Mouse (Mus musculus): Measurements from ENCODE around the gene Polrmt. TPM values are rescaled to one million over a fixed set of nuclear protein-coding genes. Genes with fewer than 3 reads are reported as not detected.
A peak's percentile ranks its signal among the peaks of the same experiment; 100 is the strongest.

The Polrmt gene
- polyA plus RNA-seq, 1 experiment: 19.8 TPM

DNA sequence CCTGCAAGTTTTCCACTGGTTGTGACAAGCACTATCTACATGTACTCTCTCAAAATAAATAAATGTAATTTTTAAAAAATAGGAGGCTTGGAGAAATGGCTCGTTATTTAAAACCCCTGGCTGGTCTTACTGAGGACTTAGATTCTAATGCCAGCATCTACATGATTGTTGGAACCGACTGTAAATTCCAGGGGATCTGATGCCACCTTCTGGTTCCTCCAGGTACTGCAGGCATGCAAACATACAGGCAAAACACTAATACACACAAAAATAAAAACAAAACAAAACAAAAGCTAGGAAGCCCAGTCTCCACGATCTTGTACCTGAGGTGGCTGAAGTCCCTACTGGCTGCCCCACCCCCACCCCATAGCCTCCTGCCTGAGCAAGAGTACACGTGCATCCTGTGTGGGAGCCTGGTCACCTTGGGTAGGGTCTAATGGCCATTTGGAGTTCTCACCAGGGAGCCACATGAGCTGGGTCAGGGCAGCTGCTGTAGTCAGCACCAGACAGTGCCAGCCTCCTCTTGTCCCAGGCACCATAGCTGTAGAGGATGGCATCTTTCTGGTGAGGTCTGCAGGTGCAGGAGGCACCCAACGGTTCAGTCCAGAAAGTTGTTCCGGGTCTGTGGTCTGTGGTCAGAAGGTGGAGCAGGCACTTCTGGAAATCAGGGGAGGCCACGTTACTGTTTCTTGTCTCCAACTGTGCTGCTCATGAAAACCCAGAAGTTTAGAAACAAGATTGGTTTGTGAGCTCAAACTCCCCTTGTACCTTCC, 42.2 kb upstream of the Polrmt start:
- no peak overlapping the region for H3K27ac ChIP-seq (ENCODE audit: insufficient read depth, low read depth, low read length)
- TF ChIP-seq CTCF (IDR thresholded peaks at IDR 0.05; ENCODE audit: low read depth, low read length) (peak; percentile 28; the same call in 1 of the 2 replicates), POLR2A (IDR thresholded peaks at IDR 0.05; ENCODE audit: borderline replicate concordance, low read depth, low read length) (no peak)
- H3K4me3 ChIP-seq (ENCODE audit: insufficient read depth, low read length): no peak overlapping the region
- no peaks in the 10 kb centered on the region for H3K4me1 ChIP-seq (ENCODE audit: control insufficient read depth, insufficient read depth, low read length)

DNA sequence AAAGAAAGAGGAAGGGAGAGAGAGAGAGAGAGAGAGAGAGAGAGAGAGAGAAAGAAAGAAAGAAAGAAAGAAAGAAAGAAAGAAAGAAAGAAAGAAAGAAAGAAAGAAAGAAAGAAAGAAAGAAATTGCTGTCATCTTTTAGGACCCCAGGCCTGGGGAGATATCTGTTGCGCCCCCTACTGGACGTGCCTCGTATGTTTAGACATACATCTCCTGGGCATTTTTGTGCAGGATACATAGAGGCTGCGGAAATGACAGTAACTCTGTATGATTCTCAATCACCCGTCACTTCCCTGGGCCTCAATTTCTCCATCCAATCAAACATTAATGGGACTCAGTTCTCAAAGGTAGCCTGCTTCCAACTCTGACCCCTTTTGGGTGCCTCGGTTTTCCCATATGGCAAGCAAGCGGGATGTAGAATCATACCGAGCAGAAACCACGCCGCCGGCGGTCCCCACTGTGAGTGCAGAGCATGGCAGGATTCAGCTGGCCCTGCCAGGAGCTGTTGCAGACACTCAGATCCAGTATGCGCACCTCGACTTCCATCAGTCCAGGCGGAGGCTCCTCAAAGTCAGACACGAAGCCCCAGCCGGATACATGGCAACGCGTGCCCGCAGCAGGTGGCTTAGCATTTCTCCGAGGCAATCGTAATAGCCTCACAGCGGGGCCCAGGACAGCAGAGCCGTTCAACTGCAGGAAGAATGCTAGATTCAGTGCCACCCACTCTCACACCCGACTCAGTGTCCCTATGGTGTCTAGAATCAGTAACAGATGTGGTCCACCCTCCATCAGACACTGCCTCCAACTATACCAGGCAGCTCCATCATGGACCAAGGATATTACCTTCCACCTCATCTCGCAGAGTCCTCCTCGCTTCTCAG, 37.8 kb upstream of the Polrmt start:
- peaks cover 5% of the 10 kb centered on the region for H3K4me1 ChIP-seq (ENCODE audit: control insufficient read depth, insufficient read depth, low read length)
- H3K4me3 ChIP-seq (ENCODE audit: insufficient read depth, low read length): no peak overlapping the region
- no peak overlapping the region for H3K27ac ChIP-seq (ENCODE audit: insufficient read depth, low read depth, low read length)
- TF ChIP-seq POLR2A (IDR thresholded peaks at IDR 0.05; ENCODE audit: borderline replicate concordance, low read depth, low read length): no peak
- peak; percentile 20; the same call in 1 of the 2 replicates for TF ChIP-seq CTCF (IDR thresholded peaks at IDR 0.05; ENCODE audit: low read depth, low read length)

DNA sequence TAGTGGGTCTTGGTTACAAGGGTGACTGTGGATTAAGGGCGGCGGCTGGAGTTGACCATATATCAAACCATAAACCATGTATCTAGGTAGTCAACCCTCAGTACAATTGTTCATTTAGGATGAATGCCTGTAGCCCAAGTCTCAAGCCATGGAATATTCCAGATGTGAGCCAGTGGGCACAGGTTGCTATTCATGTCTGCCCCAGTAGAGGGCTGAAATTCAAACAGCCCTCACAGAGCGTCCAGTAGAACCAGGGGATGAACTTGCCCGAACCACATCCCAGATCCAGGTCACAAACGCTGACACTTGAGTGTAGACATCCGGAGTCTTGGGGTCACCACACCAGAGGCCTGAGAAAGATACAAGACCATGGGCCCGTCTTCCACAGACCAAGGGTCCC, 36.7 kb upstream of the Polrmt start:
- TF ChIP-seq CTCF (IDR thresholded peaks at IDR 0.05; ENCODE audit: low read depth, low read length): no peak
- no peak for TF ChIP-seq POLR2A (IDR thresholded peaks at IDR 0.05; ENCODE audit: borderline replicate concordance, low read depth, low read length)
- H3K4me3 ChIP-seq (ENCODE audit: insufficient read depth, low read length): no peak overlapping the region
- no peak overlapping the region for H3K27ac ChIP-seq (ENCODE audit: insufficient read depth, low read depth, low read length)
- peaks cover 5% of the 10 kb centered on the region for H3K4me1 ChIP-seq (ENCODE audit: control insufficient read depth, insufficient read depth, low read length)

DNA sequence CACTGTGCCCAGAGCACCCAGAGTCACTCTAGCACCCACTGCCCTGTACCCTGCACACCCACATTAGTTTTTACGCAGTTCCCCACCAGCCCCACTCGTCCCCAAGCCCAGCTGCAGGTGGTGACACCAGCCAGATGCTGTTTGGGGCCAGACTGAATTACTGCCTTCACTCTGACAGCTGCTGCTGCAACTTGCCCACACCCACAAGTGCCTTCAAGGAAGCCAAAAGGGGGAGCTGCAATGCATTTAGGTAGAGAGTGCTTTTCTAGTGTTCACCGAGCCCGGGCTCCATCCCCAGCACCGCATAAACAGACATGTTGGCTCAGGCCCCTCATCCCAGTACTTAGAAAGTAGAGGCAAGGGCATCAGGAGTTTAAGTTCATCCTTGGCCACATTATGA, 35.6 kb upstream of the Polrmt start:
- H3K4me1 ChIP-seq (ENCODE audit: control insufficient read depth, insufficient read depth, low read length): peaks cover 5% of the 10 kb centered on the region

DNA sequence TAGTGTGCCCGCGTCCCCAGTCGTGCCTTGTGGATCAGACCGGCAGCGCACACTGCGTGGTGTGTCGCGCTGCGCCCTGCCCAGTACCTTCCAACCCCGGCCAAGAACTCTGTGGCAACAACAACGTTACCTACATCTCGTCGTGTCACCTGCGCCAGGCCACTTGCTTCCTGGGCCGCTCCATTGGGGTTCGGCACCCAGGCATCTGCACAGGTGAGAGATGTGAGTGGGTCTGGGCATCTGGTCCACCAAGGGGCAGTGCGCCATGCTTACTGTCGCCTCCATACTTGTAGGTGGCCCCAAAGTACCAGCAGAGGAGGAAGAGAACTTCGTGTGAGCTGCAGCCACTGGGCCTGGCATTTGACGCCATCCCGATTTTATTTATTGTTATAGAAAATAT, 34.8 kb upstream of the Polrmt start:
- TF ChIP-seq POLR2A (IDR thresholded peaks at IDR 0.05; ENCODE audit: borderline replicate concordance, low read depth, low read length) (no peak), CTCF (IDR thresholded peaks at IDR 0.05; ENCODE audit: low read depth, low read length) (no peak)
- Histone ChIP-seq H3K4me3 (ENCODE audit: insufficient read depth, low read length) (peak overlapping the region; percentile 78), H3K4me1 (ENCODE audit: control insufficient read depth, insufficient read depth, low read length) (peaks cover 5% of the 10 kb centered on the region), H3K27ac (ENCODE audit: insufficient read depth, low read depth, low read length) (no peak overlapping the region)

More for the DNA sequence above, 35.6 kb upstream of the Polrmt start:
- no peak overlapping the region for H3K4me3 ChIP-seq (ENCODE audit: insufficient read depth, low read length)
- H3K27ac ChIP-seq (ENCODE audit: insufficient read depth, low read depth, low read length): no peak overlapping the region
- no peak for TF ChIP-seq POLR2A (IDR thresholded peaks at IDR 0.05; ENCODE audit: borderline replicate concordance, low read depth, low read length)
- TF ChIP-seq CTCF (IDR thresholded peaks at IDR 0.05; ENCODE audit: low read depth, low read length): no peak

DNA sequence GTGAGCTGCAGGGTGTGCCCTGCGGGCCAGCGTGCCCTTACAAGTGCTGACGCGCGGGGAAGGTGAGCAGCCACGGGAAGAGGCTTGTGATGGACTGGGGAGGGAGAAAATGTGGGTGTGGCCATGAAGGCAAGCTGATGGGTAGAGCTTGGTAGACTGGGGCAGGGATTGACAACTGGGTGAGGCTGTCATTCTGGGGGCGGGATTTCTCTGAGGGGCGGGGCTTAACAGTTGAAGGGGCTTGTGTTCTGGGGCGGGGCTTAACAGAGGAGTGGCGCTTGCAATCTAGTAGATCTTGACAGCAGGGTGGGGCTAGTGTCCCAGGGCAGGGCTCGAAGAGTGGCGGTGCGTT, 34.3 kb upstream of the Polrmt start:
- H3K4me1 ChIP-seq (ENCODE audit: control insufficient read depth, insufficient read depth, low read length): peaks cover 5% of the 10 kb centered on the region
- peak overlapping the region; percentile 78 for H3K4me3 ChIP-seq (ENCODE audit: insufficient read depth, low read length)
- TF ChIP-seq CTCF (IDR thresholded peaks at IDR 0.05; ENCODE audit: low read depth, low read length): no peak
- no peak for TF ChIP-seq POLR2A (IDR thresholded peaks at IDR 0.05; ENCODE audit: borderline replicate concordance, low read depth, low read length)
- H3K27ac ChIP-seq (ENCODE audit: insufficient read depth, low read depth, low read length): no peak overlapping the region

DNA sequence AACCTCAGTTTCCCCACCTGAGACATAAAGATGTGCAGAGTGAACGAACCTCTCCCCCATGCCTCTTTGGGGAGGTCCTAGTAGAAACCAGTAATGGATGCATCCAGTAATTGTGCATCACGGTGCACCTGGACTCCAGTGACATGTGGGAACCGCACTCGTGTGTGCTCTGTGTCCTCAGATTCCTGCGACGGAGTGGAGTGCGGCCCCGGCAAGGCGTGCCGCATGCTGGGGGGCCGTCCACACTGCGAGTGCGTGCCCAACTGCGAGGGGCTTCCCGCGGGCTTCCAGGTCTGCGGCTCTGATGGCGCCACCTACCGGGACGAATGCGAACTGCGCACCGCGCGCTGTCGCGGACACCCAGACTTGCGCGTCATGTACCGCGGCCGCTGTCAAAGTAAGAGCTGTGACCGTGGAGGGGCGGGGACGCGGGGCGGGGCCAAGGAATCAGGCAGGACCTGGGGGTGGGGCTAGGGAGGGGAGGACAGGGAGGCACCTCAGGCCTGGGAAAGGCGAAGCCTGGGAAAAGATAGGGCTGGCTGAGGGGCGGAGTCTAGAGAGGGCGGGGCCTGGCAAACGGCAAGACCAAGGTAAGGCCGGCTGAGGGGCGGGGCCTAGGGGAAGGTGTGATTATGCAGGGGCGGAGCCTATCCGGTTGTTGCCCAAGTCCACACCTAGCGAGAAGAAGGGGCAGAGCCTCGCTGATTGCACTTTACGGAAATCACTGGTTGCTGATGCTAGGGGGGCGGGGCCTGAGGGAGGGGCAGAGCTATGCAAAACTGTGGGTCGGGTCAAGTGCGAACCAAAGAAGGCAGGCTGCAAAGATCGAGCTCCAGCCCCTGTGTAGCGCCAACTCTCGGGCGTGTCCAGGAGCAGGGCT, 33.6 kb upstream of the Polrmt start:
- peak overlapping the region; percentile 78 for H3K4me3 ChIP-seq (ENCODE audit: insufficient read depth, low read length)
- no peak overlapping the region for H3K27ac ChIP-seq (ENCODE audit: insufficient read depth, low read depth, low read length)
- H3K4me1 ChIP-seq (ENCODE audit: control insufficient read depth, insufficient read depth, low read length): peaks cover 5% of the 10 kb centered on the region
- peak; percentile 88 for TF ChIP-seq CTCF (IDR thresholded peaks at IDR 0.05; ENCODE audit: low read depth, low read length)
- no peak for TF ChIP-seq POLR2A (IDR thresholded peaks at IDR 0.05; ENCODE audit: borderline replicate concordance, low read depth, low read length)

DNA sequence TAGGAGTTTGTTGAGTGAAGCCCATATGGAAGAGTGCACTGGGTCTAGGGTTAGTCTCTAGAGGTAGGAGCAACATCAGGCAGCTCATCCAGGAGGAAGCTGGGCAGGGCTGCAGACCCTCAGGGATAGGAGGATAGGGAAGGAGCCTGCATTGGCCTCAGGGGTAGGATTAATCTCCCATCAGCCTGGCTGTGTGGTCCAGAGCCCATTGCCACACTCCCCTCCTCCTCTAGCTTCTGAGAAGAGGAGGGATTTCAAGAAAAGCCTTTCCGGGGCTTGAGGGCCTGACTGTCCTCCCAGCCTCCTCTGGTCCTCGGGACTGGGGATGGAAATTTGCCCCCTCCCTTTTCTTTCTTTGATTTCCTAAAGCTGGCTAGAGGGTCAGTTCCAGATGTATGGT, 32.8 kb upstream of the Polrmt start:
- no peak overlapping the region for H3K27ac ChIP-seq (ENCODE audit: insufficient read depth, low read depth, low read length)
- peaks cover 5% of the 10 kb centered on the region for H3K4me1 ChIP-seq (ENCODE audit: control insufficient read depth, insufficient read depth, low read length)
- no peak overlapping the region for H3K4me3 ChIP-seq (ENCODE audit: insufficient read depth, low read length)
- TF ChIP-seq POLR2A (IDR thresholded peaks at IDR 0.05; ENCODE audit: borderline replicate concordance, low read depth, low read length): no peak
- no peak for TF ChIP-seq CTCF (IDR thresholded peaks at IDR 0.05; ENCODE audit: low read depth, low read length)

DNA sequence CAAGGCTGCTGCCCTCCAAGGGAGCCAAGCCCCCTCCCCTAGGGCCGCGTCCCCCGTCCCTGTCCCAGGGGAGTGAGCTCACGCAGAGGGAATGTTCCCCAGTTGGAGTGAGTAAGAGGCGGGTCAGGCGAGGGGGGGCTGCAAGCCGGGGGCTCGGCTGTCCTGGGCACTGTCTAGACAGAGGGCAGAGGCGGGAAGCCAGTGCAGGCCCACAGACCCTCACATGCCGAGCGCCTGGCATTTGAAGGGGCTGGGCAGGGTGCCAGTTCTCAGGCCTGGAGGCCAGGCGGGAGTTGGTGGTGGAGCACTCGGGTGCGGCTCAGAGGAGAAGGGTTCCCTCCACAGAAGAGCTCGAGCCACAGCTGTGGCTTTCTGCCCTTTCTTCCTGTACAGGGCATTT, 31.6 kb upstream of the Polrmt start:
- Histone ChIP-seq H3K27ac (ENCODE audit: insufficient read depth, low read depth, low read length) (no peak overlapping the region), H3K4me3 (ENCODE audit: insufficient read depth, low read length) (no peak overlapping the region), H3K4me1 (ENCODE audit: control insufficient read depth, insufficient read depth, low read length) (peaks cover 5% of the 10 kb centered on the region)
- no peak for TF ChIP-seq CTCF (IDR thresholded peaks at IDR 0.05; ENCODE audit: low read depth, low read length)
- TF ChIP-seq POLR2A (IDR thresholded peaks at IDR 0.05; ENCODE audit: borderline replicate concordance, low read depth, low read length): no peak

Measured in bone marrow macrophage, adult 2 months (primary cell).